Mouse (Mus musculus) ES-E14 (cell line): Measurements from ENCODE around the gene Cyth1. TPM values are rescaled to one million over a fixed set of nuclear protein-coding genes. Genes with fewer than 3 reads are reported as not detected.

Experiments used
- DNase-seq: peaks from one replicate; pipeline ENCODE4 v3.0.0-alpha.2; 2013; ENCODE audit warnings: low read depth, low spot score
- H3K27ac ChIP-seq: 2 replicates; pipeline ENCODE4 v1.5.1; 2012; ENCODE audit warnings: low read depth, mild to moderate bottlenecking, low read length, moderate library complexity, mixed read lengths; ENCODE audit not compliant: poor library complexity, insufficient read depth, severe bottlenecking
- H3K36me3 ChIP-seq: 2 replicates; pipeline ENCODE4 v1.6.1; 2012; ENCODE audit warnings: mild to moderate bottlenecking, low read length, moderate library complexity, mixed read lengths; ENCODE audit not compliant: control insufficient read depth, poor library complexity, insufficient read depth, severe bottlenecking
- H3K4me1 ChIP-seq, 2 experiments: fragments of 150-350 bp in 1 of 2; sonication (generic) in 1 of 2; 2 replicates each; pipeline ENCODE4 v1.6.1; 2012; ENCODE audit warnings: low read length in 2 of 2, mild to moderate bottlenecking in 1 of 2, mixed read lengths in 1 of 2; ENCODE audit not compliant: control insufficient read depth in 2 of 2, insufficient read depth in 2 of 2, poor library complexity in 1 of 2
- H3K4me3 ChIP-seq, 2 experiments: fragments of 150-350 bp in 1 of 2; sonication (generic) in 1 of 2; 2 replicates each; pipeline ENCODE4 v1.5.1; 2012; ENCODE audit warnings: low read length in 2 of 2, low read depth in 1 of 2, mild to moderate bottlenecking in 1 of 2, mixed read lengths in 1 of 2; ENCODE audit not compliant: insufficient read depth in 1 of 2, poor library complexity in 1 of 2, severe bottlenecking in 1 of 2
- H3K9ac ChIP-seq: 2 replicates; pipeline ENCODE4 v1.6.1; 2012; ENCODE audit warnings: low read depth, mild to moderate bottlenecking, low read length, mixed read lengths; ENCODE audit not compliant: poor library complexity, insufficient read depth, severe bottlenecking
- H3K9me3 ChIP-seq: fragments of 150-350 bp; sonication (generic); 2 replicates; pipeline ENCODE4 v1.6.1; 2012; ENCODE audit warnings: low read depth, mild to moderate bottlenecking, low read length; ENCODE audit not compliant: control insufficient read depth, insufficient read depth
- CHD2 ChIP-seq: IDR thresholded peaks from 2 replicates; pipeline ENCODE4 v1.6.1; 2014; ENCODE audit warnings: mild to moderate bottlenecking, low read depth, low read length, inconsistent platforms
- HCFC1 ChIP-seq: IDR thresholded peaks from 2 replicates; pipeline ENCODE4 v1.6.1; 2012; ENCODE audit warnings: low read length, inconsistent platforms, borderline replicate concordance; ENCODE audit not compliant: insufficient read depth
- MAFK ChIP-seq: IDR thresholded peaks from 2 replicates; pipeline ENCODE4 v1.6.1; 2014; ENCODE audit warnings: mild to moderate bottlenecking, low read depth, low read length, inconsistent platforms; ENCODE audit not compliant: insufficient read depth
- ZC3H11A ChIP-seq: IDR thresholded peaks from 2 replicates; pipeline ENCODE4 v1.6.1; 2012; ENCODE audit warnings: low read depth, mild to moderate bottlenecking, inconsistent platforms, low read length, borderline replicate concordance
- ZNF384 ChIP-seq: IDR thresholded peaks from 2 replicates; pipeline ENCODE4 v1.6.1; 2012; ENCODE audit warnings: low read depth, low read length, inconsistent platforms
- in situ Hi-C, 2 experiments: fragments of 600-800 bp; cut with MboI; formaldehyde crosslinking; loops; one replicate each; pipeline ENCODE4 v1.15.1; 2025; ENCODE audit warnings: low sequenced_read_pairs in 2 of 2, inconsistent platforms in 1 of 2; ENCODE audit not compliant: unreplicated experiment in 2 of 2
- total RNA-seq: library from RNA; depleted of rRNA; stranded (reverse); fragments of 300-350 nt; gene quantifications from 2 replicates; pipeline ENCODE4 v1.2.3, GENCODE M21; 2012

Gene Cyth1
- total RNA-seq, 1 experiment, result 6.3 TPM

DNA sequence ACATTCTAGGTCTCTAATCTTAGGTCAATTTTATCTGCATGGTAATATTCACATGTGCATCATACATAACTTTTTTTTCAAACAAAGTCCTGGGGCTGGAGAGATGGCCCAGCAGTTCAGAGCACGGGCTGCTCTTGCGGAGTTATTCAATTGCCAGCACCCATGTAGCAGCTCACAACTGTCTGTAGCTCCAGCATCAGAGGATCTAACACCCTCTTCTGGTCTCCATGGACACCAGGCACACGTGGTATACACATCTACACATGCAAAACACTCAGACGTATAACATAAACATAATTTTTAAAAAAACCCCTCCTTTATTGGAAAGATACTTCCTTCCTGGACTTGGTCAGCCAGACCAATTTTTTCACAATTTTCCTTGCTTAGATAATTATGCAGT is 89.6 kb downstream of the Cyth1 start:
- no peak overlapping the region for H3K9ac ChIP-seq
- no peak overlapping the region for H3K27ac ChIP-seq
- no peak overlapping the region for H3K4me3 ChIP-seq
- DNase-seq, result no peak
- no peaks in the 10 kb centered on the region for H3K36me3 ChIP-seq
- in situ Hi-C loops, result no loop called here
- H3K9me3 ChIP-seq, result no peaks in the 10 kb centered on the region
- no peak for TF ChIP-seq MAFK
- TF ChIP-seq ZC3H11A, result no peak
- TF ChIP-seq CHD2, result no peak
- TF ChIP-seq HCFC1, result no peak
- TF ChIP-seq ZNF384, result no peak
- no peaks in the 10 kb centered on the region for H3K4me1 ChIP-seq

DNA sequence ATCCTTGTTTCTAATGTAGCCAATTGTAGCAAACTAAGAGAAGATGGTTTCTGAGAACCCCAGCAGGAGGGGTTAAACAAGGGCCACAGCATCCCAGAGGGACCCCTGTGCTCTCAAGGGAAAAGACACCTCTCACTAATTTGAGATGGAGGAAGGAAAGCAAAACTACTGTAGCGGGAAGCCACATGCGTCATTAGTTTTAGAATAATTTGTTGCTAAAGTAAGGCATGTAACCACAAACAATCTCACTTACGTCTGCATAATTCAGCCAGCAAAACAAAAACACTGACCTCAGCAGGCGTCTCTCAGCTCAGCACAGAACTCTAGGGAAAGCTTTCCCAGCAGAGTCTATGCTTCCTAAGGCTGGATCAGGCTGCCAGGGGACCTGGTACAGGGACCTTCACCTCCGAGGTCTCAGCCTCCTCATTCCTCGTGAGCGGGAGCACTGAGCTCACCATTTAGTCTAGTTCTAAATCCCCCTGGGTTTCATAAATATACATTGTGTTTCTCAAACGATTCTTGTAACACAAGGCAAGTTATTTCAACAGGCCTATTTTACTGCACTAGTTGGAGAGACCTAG is 91.8 kb downstream of the Cyth1 start:
- no peaks in the 10 kb centered on the region for H3K36me3 ChIP-seq
- H3K4me3 ChIP-seq, result no peak overlapping the region
- DNase-seq, result no peak
- H3K4me1 ChIP-seq, result no peaks in the 10 kb centered on the region
- H3K27ac ChIP-seq, result no peak overlapping the region
- no peak for TF ChIP-seq ZC3H11A
- no peak for TF ChIP-seq HCFC1
- no peak for TF ChIP-seq MAFK
- TF ChIP-seq ZNF384, result no peak
- no peak for TF ChIP-seq CHD2
- H3K9ac ChIP-seq, result no peak overlapping the region
- no peaks in the 10 kb centered on the region for H3K9me3 ChIP-seq
- in situ Hi-C loops, result no loop called here

- Histone ChIP-seq H3K9me3 (no peaks in the 10 kb centered on the region), H3K4me3 (no peak overlapping the region), H3K4me1 (no peaks in the 10 kb centered on the region), H3K27ac (no peak overlapping the region), H3K36me3 (no peaks in the 10 kb centered on the region), H3K9ac (no peak overlapping the region)
- in situ Hi-C loops, result no loop called here
- TF ChIP-seq ZC3H11A, result no peak
- TF ChIP-seq CHD2, result no peak
- no peak for TF ChIP-seq MAFK
- no peak for TF ChIP-seq ZNF384
- no peak for DNase-seq
These were observed 95.4 kb downstream of the Cyth1 start for GRCm38 (mm10) chr11:118152964-118153363.

- in situ Hi-C loops, result no loop called here
- no peak overlapping the region for H3K9ac ChIP-seq
- no peaks in the 10 kb centered on the region for H3K9me3 ChIP-seq
- no peaks in the 10 kb centered on the region for H3K36me3 ChIP-seq
- H3K4me3 ChIP-seq, result no peak overlapping the region
- DNase-seq, result no peak
- TF ChIP-seq ZC3H11A (no peak), ZNF384 (no peak), CHD2 (no peak)
- no peak overlapping the region for H3K27ac ChIP-seq
- no peaks in the 10 kb centered on the region for H3K4me1 ChIP-seq
These were observed 96.8 kb downstream of the Cyth1 start for GRCm38 (mm10) chr11:118151423-118152180.
